ENCODE assay signal across 21 mouse cellular contexts in the genomic region with DNA sequence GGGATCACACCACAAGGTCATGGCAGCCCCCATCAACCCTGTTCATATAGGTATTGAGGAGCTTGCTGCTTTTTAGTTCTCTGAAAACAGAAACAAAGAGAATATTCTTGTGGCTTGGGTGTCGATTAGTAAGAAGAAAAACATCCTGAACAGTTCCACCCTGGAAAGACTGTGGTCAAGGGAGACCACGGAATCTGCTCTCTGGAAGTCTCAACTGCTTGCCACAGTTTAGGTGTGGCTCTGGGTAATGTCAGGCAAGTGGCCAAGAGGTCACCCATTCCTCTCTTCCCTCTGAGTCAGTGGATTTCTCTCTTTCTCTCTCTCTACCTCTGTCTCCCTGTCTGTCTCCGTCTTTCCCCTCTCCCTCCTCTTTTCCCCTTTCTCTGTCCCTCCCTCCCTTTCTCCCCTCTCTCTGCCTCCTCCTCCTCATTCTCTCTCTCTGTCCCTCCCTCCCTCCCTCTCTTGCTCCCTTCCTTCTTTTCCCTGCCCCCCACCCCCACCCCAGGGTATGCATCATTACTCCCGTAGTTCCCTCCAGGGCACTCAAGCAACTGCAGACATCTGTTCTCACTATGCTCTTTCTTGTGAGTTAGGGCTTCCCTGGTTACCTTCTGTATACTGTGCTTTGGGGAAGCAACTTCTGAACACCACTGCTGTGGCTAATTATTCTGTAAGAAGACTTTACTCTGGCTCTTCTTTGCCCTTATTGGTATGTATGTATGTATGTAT. TPM values are rescaled to one million over a fixed set of nuclear protein-coding genes. Genes with fewer than 3 reads are reported as not detected.
DNase-seq lines count a peak whose midpoint lies in the region; ATAC-seq and TF ChIP-seq lines count a peak whose summit lies in the region.
"Had no signal": no experiment of that assay in that cellular context is flagged by ENCODE, and none has a peak within 500 bp of the region (broad histone marks: within the 10 kb centered on the region; RNA-seq: fewer than 3 reads in every experiment).

No protein-coding gene starts in this region.

- TF ChIP-seq POLR2A in myocyte (IDR thresholded peaks at IDR 0.05; ENCODE audit: insufficient read length, low read depth), result no peak

- WGBS in embryonic facial prominence, embryonic 14.5 days, result 23% methylated on average over 4 of the region's 4 CpGs
- WGBS in midbrain, embryonic 15.5 days, result 65% methylated on average over 4 of the region's 4 CpGs
- 37% methylated on average over 4 of the region's 4 CpGs for WGBS in kidney, embryonic 16.5 days

- no peak overlapping the region for H3K9ac ChIP-seq in embryonic facial prominence, embryonic 14.5 days (ENCODE audit: low read depth, low read length)
- H3K9ac ChIP-seq in midbrain, embryonic 15.5 days, result no peak overlapping the region
- no peak overlapping the region for H3K9ac ChIP-seq in kidney, embryonic 16.5 days (replicated peaks; ENCODE audit: low read length)
- H3K9ac ChIP-seq: forebrain, embryonic 13.5 days; forebrain, postnatal 0 days; heart, embryonic 13.5 days; hindbrain, embryonic 15.5 days had no signal

- H3K9me3 ChIP-seq in embryonic facial prominence, embryonic 14.5 days (ENCODE audit: control insufficient read depth, low read length), result no peaks in the 10 kb centered on the region
- H3K9me3 ChIP-seq in midbrain, embryonic 15.5 days, result no peaks in the 10 kb centered on the region
- no peaks in the 10 kb centered on the region for H3K9me3 ChIP-seq in kidney, embryonic 16.5 days (ENCODE audit: low read length)
- H3K9me3 ChIP-seq: forebrain, embryonic 13.5 days; hindbrain, embryonic 15.5 days had no signal

- H3K4me2 ChIP-seq in embryonic facial prominence, embryonic 14.5 days (ENCODE audit: low read depth, low read length), result no peak overlapping the region
- peak overlapping the region; percentile 64 for H3K4me2 ChIP-seq in myocyte (ENCODE audit: low read depth)
- H3K4me2 ChIP-seq in midbrain, embryonic 15.5 days, result no peak overlapping the region
- no peak overlapping the region for H3K4me2 ChIP-seq in kidney, embryonic 16.5 days (replicated peaks; ENCODE audit: low read depth, low read length)
- H3K4me2 ChIP-seq: forebrain, embryonic 13.5 days; heart, embryonic 13.5 days; hindbrain, embryonic 15.5 days had no signal

- no peaks in the 10 kb centered on the region for H3K4me1 ChIP-seq in embryonic facial prominence, embryonic 14.5 days (ENCODE audit: control insufficient read depth, insufficient read depth, low read length)
- no peaks in the 10 kb centered on the region for H3K4me1 ChIP-seq in midbrain, embryonic 15.5 days
- no peaks in the 10 kb centered on the region for H3K4me1 ChIP-seq in kidney, embryonic 16.5 days (ENCODE audit: insufficient read depth, low read length)
- H3K4me1 ChIP-seq: forebrain, embryonic 13.5 days; hindbrain, embryonic 15.5 days had no signal

- no peaks in the 10 kb centered on the region for H3K27me3 ChIP-seq in embryonic facial prominence, embryonic 14.5 days (replicated peaks; ENCODE audit: control insufficient read depth, insufficient read depth, low read length)
- no peaks in the 10 kb centered on the region for H3K27me3 ChIP-seq in myocyte (ENCODE audit: control insufficient read depth, insufficient read depth, insufficient read length)
- H3K27me3 ChIP-seq in midbrain, embryonic 15.5 days (replicated peaks), result no peaks in the 10 kb centered on the region
- H3K27me3 ChIP-seq in kidney, embryonic 16.5 days (ENCODE audit: insufficient read depth, low read length), result no peaks in the 10 kb centered on the region
- H3K27me3 ChIP-seq: forebrain, embryonic 13.5 days; heart, embryonic 13.5 days; hindbrain, embryonic 15.5 days had no signal

- DNase-seq in 3T3-L1 (ENCODE audit: low read depth, low spot score), result peak; percentile 99
- peak; percentile 90 for DNase-seq in Muller cell, postnatal 12 days (ENCODE audit: inconsistent ontology term)
- DNase-seq in embryonic facial prominence, embryonic 14.5 days (ENCODE audit: low spot score), result peak; percentile 29
- DNase-seq in frontal cortex, postnatal 25 days (ENCODE audit: low spot score in 2 of 2), result no peak
- DNase-seq: adrenal gland, postnatal 14 days; cerebellum, adult 11-12 months; cerebellum, adult 9-10 months; cerebellum, postnatal 36 days; forebrain, postnatal 0 days; gastrocnemius, adult 2 months; gastrocnemius, postnatal 25 days; heart, postnatal 36 days had no signal

- no peaks in the 10 kb centered on the region for H3K79me2 ChIP-seq in myocyte (ENCODE audit: control insufficient read depth, insufficient read depth)

- no peaks in the 10 kb centered on the region for H3K36me3 ChIP-seq in embryonic facial prominence, embryonic 14.5 days (ENCODE audit: control insufficient read depth, insufficient read depth, low read length)
- H3K36me3 ChIP-seq in myocyte (ENCODE audit: control insufficient read depth, insufficient read depth), result no peaks in the 10 kb centered on the region
- H3K36me3 ChIP-seq in midbrain, embryonic 15.5 days (replicated peaks), result no peaks in the 10 kb centered on the region
- H3K36me3 ChIP-seq in kidney, embryonic 16.5 days (ENCODE audit: insufficient read depth, low read length), result no peaks in the 10 kb centered on the region
- H3K36me3 ChIP-seq: heart, embryonic 13.5 days; hindbrain, embryonic 15.5 days had no signal

- no peak for ATAC-seq in embryonic facial prominence, embryonic 14.5 days (ENCODE audit: low read depth)
- ATAC-seq in midbrain, embryonic 15.5 days (replicated peaks), result no peak
- ATAC-seq in kidney, embryonic 16.5 days (ENCODE audit: low FRiP score, low TSS enrichment), result no peak
- ATAC-seq: activated CD4-positive, CD25-positive, alpha-beta regulatory T cell, adult 4 months; forebrain, embryonic 13.5 days; forebrain, postnatal 0 days; intestine, embryonic 16.5 days had no signal

- H3ac ChIP-seq in myocyte (ENCODE audit: control insufficient read depth, insufficient read length), result no peak overlapping the region

- H3K4me3 ChIP-seq in embryonic facial prominence, embryonic 14.5 days (ENCODE audit: low read depth, low read length), result no peak overlapping the region
- no peak overlapping the region for H3K4me3 ChIP-seq in myocyte
- no peak overlapping the region for H3K4me3 ChIP-seq in midbrain, embryonic 15.5 days
- no peak overlapping the region for H3K4me3 ChIP-seq in kidney, embryonic 16.5 days (ENCODE audit: low read length)
- H3K4me3 ChIP-seq: forebrain, embryonic 13.5 days; gastrocnemius, adult 2 months; heart, embryonic 13.5 days; hindbrain, embryonic 15.5 days had no signal

- H3K27ac ChIP-seq in embryonic facial prominence, embryonic 14.5 days (replicated peaks; ENCODE audit: low read depth, low read length), result no peak overlapping the region
- no peak overlapping the region for H3K27ac ChIP-seq in midbrain, embryonic 15.5 days
- H3K27ac ChIP-seq in kidney, embryonic 16.5 days (ENCODE audit: low read length), result no peak overlapping the region
- H3K27ac ChIP-seq: forebrain, embryonic 13.5 days; gastrocnemius, adult 2 months; heart, embryonic 13.5 days; hindbrain, embryonic 15.5 days had no signal

TF ChIP-seq in myocyte, 11 proteins besides CTCF, POLR2A, EP300 and RAD21:
- 0 out of 2 replicates have a peak, but pooled peaks have one; percentile 31 for TF ChIP-seq CEBPB (IDR thresholded peaks at IDR 0.05; ENCODE audit: insufficient read depth, poor library complexity, severe bottlenecking)
- TF ChIP-seq MYOG (IDR thresholded peaks at IDR 0.05; ENCODE audit: control insufficient read depth in 1 of 3, insufficient read depth in 1 of 3, insufficient read length in 2 of 3, low read depth in 2 of 3), result peak in 1 of 3 experiments; percentile 70
- TF ChIP-seq TCF3 (IDR thresholded peaks at IDR 0.05; ENCODE audit: insufficient read length, low read depth), result peak; percentile 50
- TF ChIP-seq TCF12 (IDR thresholded peaks at IDR 0.05; ENCODE audit: insufficient read depth, poor library complexity, severe bottlenecking), result no peak
- TF ChIP-seq REST (IDR thresholded peaks at IDR 0.05; ENCODE audit: insufficient read depth, insufficient read length), result no peak
- TF ChIP-seq POLR2AphosphoS2 (IDR thresholded peaks at IDR 0.05; ENCODE audit: insufficient read length, low read depth), result no peak
- TF ChIP-seq USF1 (IDR thresholded peaks at IDR 0.05; ENCODE audit: low read depth), result no peak
- TF ChIP-seq MAX (IDR thresholded peaks at IDR 0.05; ENCODE audit: low read depth), result no peak
- TF ChIP-seq E2F4 (IDR thresholded peaks at IDR 0.05; ENCODE audit: insufficient read depth), result no peak
- TF ChIP-seq MYOD1 (IDR thresholded peaks at IDR 0.05; ENCODE audit: control insufficient read depth in 1 of 3, insufficient read length in 2 of 3, low read depth in 2 of 3), result peak in 2 of 3 experiments; percentile 8 to 54
- TF ChIP-seq SRF (IDR thresholded peaks at IDR 0.05; ENCODE audit: control insufficient read depth, insufficient read length, low read depth), result no peak

RNA-seq across cellular contexts. Expression of gene 4933402D24Rik, which starts 8.0 kb away (rescaled TPM):
- 0.26 and 0.43 TPM in 2 replicates for polyA plus RNA-seq in embryonic facial prominence, embryonic 14.5 days (2014; fragmentation: Nextera tagmentation; extraction: Ambion mirVana)
- polyA plus RNA-seq in myocyte (2012; fragmentation: generic; extraction: Trizol), result 0.05 TPM
- polyA plus RNA-seq in midbrain, embryonic 15.5 days (2015; fragmentation: Nextera tagmentation; extraction: Ambion mirVana), result 0.22 and 0.49 TPM in 2 replicates
- not detected in 2 replicates for polyA plus RNA-seq in kidney, embryonic 16.5 days (2015; fragmentation: Nextera tagmentation; extraction: Ambion mirVana)

RNA-seq across cellular contexts. Expression of gene Fastkd2, which starts 46.7 kb away (rescaled TPM):
- polyA plus RNA-seq in embryonic facial prominence, embryonic 14.5 days (2014; fragmentation: Nextera tagmentation; extraction: Ambion mirVana), result 57.5 and 66.7 TPM in 2 replicates
- polyA plus RNA-seq in myocyte (2012; fragmentation: generic; extraction: Trizol), result 15.5 TPM
- polyA plus RNA-seq in midbrain, embryonic 15.5 days (2015; fragmentation: Nextera tagmentation; extraction: Ambion mirVana), result 28.2 and 35.3 TPM in 2 replicates
- 54.8 and 59.8 TPM in 2 replicates for polyA plus RNA-seq in kidney, embryonic 16.5 days (2015; fragmentation: Nextera tagmentation; extraction: Ambion mirVana)

RNA-seq across cellular contexts. Expression of gene Mdh1b, which starts 46.9 kb away (rescaled TPM):
- polyA plus RNA-seq in embryonic facial prominence, embryonic 14.5 days (2014; fragmentation: Nextera tagmentation; extraction: Ambion mirVana), result 0.54 and 1.7 TPM in 2 replicates
- polyA plus RNA-seq in myocyte (2012; fragmentation: generic; extraction: Trizol), result 0.05 TPM
- polyA plus RNA-seq in midbrain, embryonic 15.5 days (2015; fragmentation: Nextera tagmentation; extraction: Ambion mirVana), result 0.26 and 0.41 TPM in 2 replicates
- 0.10 and 0.11 TPM in 2 replicates for polyA plus RNA-seq in kidney, embryonic 16.5 days (2015; fragmentation: Nextera tagmentation; extraction: Ambion mirVana)
- polyA plus RNA-seq: activated CD4-positive, CD25-positive, alpha-beta regulatory T cell, adult 4 months; heart, embryonic 13.5 days; heart, postnatal 0 days; intestine, embryonic 16.5 days had no signal

Comparison
In these comparisons a context has a peak if more than half of its experiments do, and no peak if none do; other contexts are left out.
1. DNase-seq: peak in 3T3-L1 (single experiment), Muller cell, postnatal 12 days (single experiment) and embryonic facial prominence, embryonic 14.5 days (single experiment); none in frontal cortex, postnatal 25 days (0 of 2).